Mouse (Mus musculus) myocyte (in vitro differentiated cells): ENCODE results near the gene Hsd17b11.
"Not testable (repeated sequence)": the region's sequence is repeated elsewhere in the genome, so short reads cannot be mapped to it uniquely, and the experiment has no call there.

ENCODE experiments used
- CEBPB ChIP-seq: IDR thresholded peaks from 2 replicates; pipeline ENCODE4 v1.6.1; 2011; ENCODE audit warnings: mild to moderate bottlenecking, moderate library complexity; ENCODE audit not compliant: poor library complexity, insufficient read depth, severe bottlenecking
- E2F4 ChIP-seq: IDR thresholded peaks from one replicate; pipeline ENCODE4 v1.6.1; 2011; ENCODE audit warnings: mild to moderate bottlenecking, control low read depth, moderate library complexity; ENCODE audit not compliant: insufficient read depth
- MAX ChIP-seq: IDR thresholded peaks from one replicate; pipeline ENCODE4 v1.6.1; 2011; ENCODE audit warnings: low read depth, mild to moderate bottlenecking, control low read depth
- MYOG ChIP-seq, 3 experiments: IDR thresholded peaks; one replicate each; pipeline ENCODE4 v1.6.1; 2011; ENCODE audit warnings: control low read depth in 2 of 3, low read depth in 2 of 3, mild to moderate bottlenecking in 2 of 3; ENCODE audit not compliant: insufficient read length in 2 of 3, control insufficient read depth in 1 of 3, insufficient read depth in 1 of 3
- POLR2A ChIP-seq: IDR thresholded peaks from one replicate; pipeline ENCODE4 v1.6.1; 2011; ENCODE audit warnings: low read depth, mild to moderate bottlenecking, control low read depth, moderate library complexity; ENCODE audit not compliant: insufficient read length
- POLR2AphosphoS2 ChIP-seq: IDR thresholded peaks from one replicate; pipeline ENCODE4 v1.6.1; 2011; ENCODE audit warnings: low read depth, control low read depth; ENCODE audit not compliant: insufficient read length
- TCF3 ChIP-seq: IDR thresholded peaks from one replicate; pipeline ENCODE4 v1.6.1; 2011; ENCODE audit warnings: low read depth, control low read depth; ENCODE audit not compliant: insufficient read length
- USF1 ChIP-seq: IDR thresholded peaks from one replicate; pipeline ENCODE4 v1.6.1; 2011; ENCODE audit warnings: low read depth, mild to moderate bottlenecking, control low read depth, moderate library complexity

GRCm38 (mm10) chr5:104024193-104024592 lies 2.5 kb upstream of the Hsd17b11 start:
- TF ChIP-seq POLR2A; POLR2AphosphoS2; USF1; MYOG (IDR thresholded peaks at IDR 0.05; ENCODE audit: control insufficient read depth in 1 of 3, insufficient read depth in 1 of 3, insufficient read length in 2 of 3, low read depth in 2 of 3); MAX; TCF3; E2F4; CEBPB: not testable (repeated sequence)
